Mouse (Mus musculus): ENCODE data around the gene Rfc5. TPM values are rescaled to one million over a fixed set of nuclear protein-coding genes. Genes with fewer than 3 reads are reported as not detected.
"Not testable (repeated sequence)": the region's sequence is repeated elsewhere in the genome, so short reads cannot be mapped to it uniquely, and the experiment has no call there.

The Rfc5 gene
- polyA plus RNA-seq, 1 experiment: 9.1 TPM

GRCm38 (mm10) chr5:117380199-117380598, 8.6 kb downstream of the Rfc5 start:
- no peak for DNase-seq
- WGBS: 56% methylated on average over 4 of the region's 4 CpGs
- TF ChIP-seq CTCF (IDR thresholded peaks at IDR 0.05; ENCODE audit: insufficient read depth, low read length) (no peak), POLR2A (IDR thresholded peaks at IDR 0.05; ENCODE audit: borderline replicate concordance, extremely low read depth, low read depth, low read length) (no peak)
- Histone ChIP-seq H3K4me3 (replicated peaks; ENCODE audit: extremely low read depth, low read depth, low read length) (no peak overlapping the region), H3K4me1 (ENCODE audit: control insufficient read depth, insufficient read depth, low read length) (no peaks in the 10 kb centered on the region)

- not testable (repeated sequence) for H3K4me1 ChIP-seq (ENCODE audit: control insufficient read depth, insufficient read depth, low read length); H3K4me3 ChIP-seq (replicated peaks; ENCODE audit: extremely low read depth, low read depth, low read length); DNase-seq
- 71% methylated on average over 14 of the region's 14 CpGs for WGBS
Observed at GRCm38 (mm10) chr5:117377731-117378130, 11.1 kb downstream of the Rfc5 start.

DNA sequence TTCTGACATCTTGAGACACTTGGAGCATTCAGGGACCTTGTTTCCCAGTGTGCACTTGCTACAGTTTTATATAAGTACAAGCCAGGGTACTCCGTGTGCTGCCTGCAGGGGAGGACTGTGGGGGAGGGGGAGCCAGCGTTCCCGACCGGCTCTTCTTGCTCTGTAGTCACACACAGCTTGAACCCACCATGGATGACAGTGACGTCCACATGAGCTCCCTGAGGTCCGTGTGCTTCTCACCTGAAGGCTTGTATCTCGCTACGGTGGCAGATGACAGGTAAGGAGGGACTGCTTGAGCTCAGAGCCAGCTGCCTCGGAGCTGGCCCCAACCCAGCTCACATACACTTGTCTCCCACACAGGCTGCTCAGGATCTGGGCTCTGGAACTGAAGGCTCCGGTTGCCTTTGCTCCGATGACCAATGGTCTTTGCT, 12.5 kb downstream of the Rfc5 start:
- no peaks in the 10 kb centered on the region; the same call in 1 of the 2 replicates for H3K4me1 ChIP-seq (ENCODE audit: control insufficient read depth, insufficient read depth, low read length)
- 74% methylated on average over 11 of the region's 11 CpGs for whole genome bisulfite sequencing
- no peak for TF ChIP-seq POLR2A (IDR thresholded peaks at IDR 0.05; ENCODE audit: borderline replicate concordance, extremely low read depth, low read depth, low read length)
- H3K4me3 ChIP-seq (replicated peaks; ENCODE audit: extremely low read depth, low read depth, low read length): no peak overlapping the region
- DNase-seq: no peak

DNA sequence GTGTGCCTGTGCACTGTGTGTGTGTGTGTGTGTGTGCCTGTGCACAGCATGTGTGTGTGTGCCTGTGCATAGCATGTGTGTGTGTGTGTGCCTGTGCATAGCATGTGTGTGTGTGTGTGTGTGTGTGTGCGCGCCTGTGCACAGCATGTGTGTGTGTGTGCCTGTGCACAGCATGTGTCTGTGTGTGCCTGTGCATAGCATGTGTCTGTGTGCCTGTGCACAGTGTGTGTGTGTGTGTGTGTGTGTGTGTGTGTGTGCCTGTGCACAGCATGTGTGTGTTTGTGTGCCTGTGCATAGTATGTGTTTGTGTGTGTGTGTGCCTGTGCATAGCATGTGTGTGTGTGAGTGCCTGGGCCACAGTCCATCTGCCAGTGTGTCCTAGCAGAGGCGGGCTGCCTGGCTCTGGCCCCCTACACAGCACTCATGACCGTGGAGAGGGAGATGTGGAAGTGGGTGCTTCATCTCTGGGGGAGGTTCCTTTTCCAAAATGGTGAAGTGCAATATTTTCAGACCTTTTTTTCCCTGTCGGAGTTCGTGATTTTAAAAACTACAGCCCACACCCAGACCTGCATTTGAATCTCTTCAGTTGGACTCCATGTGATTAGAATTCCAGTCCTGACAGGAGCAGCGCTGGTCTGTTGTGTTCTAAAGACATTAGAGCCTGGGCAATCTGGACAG, 14.3 kb downstream of the Rfc5 start:
- DNase-seq: no peak
- WGBS: 82% methylated on average over 7 of the region's 7 CpGs
- Histone ChIP-seq H3K4me3 (replicated peaks; ENCODE audit: extremely low read depth, low read depth, low read length) (no peak overlapping the region), H3K4me1 (ENCODE audit: control insufficient read depth, insufficient read depth, low read length) (no peaks in the 10 kb centered on the region; the same call in 1 of the 2 replicates)
- TF ChIP-seq POLR2A (IDR thresholded peaks at IDR 0.05; ENCODE audit: borderline replicate concordance, extremely low read depth, low read depth, low read length): no peak
- TF ChIP-seq CTCF (IDR thresholded peaks at IDR 0.05; ENCODE audit: insufficient read depth, low read length): no peak

- WGBS: 78% methylated on average over 9 of the region's 9 CpGs
- Histone ChIP-seq H3K4me3 (replicated peaks; ENCODE audit: extremely low read depth, low read depth, low read length) (no peak overlapping the region), H3K4me1 (ENCODE audit: control insufficient read depth, insufficient read depth, low read length) (no peaks in the 10 kb centered on the region; the same call in 1 of the 2 replicates)
- DNase-seq: no peak
- TF ChIP-seq POLR2A (IDR thresholded peaks at IDR 0.05; ENCODE audit: borderline replicate concordance, extremely low read depth, low read depth, low read length) (no peak), CTCF (IDR thresholded peaks at IDR 0.05; ENCODE audit: insufficient read depth, low read length) (no peak)
Observed at GRCm38 (mm10) chr5:117373418-117373817, 15.4 kb downstream of the Rfc5 start.

- H3K4me1 ChIP-seq (ENCODE audit: control insufficient read depth, insufficient read depth, low read length): no peaks in the 10 kb centered on the region; the same call in none of the 2 replicates
- no peak overlapping the region for H3K4me3 ChIP-seq (replicated peaks; ENCODE audit: extremely low read depth, low read depth, low read length)
- TF ChIP-seq POLR2A (IDR thresholded peaks at IDR 0.05; ENCODE audit: borderline replicate concordance, extremely low read depth, low read depth, low read length): no peak
- TF ChIP-seq CTCF (IDR thresholded peaks at IDR 0.05; ENCODE audit: insufficient read depth, low read length): no peak
- 42% methylated on average over 10 of the region's 10 CpGs for WGBS
- no peak for DNase-seq
Observed at GRCm38 (mm10) chr5:117370592-117370991, 18.3 kb downstream of the Rfc5 start.

GRCm38 (mm10) chr5:117367206-117367605, 21.6 kb downstream of the Rfc5 start:
- Histone ChIP-seq H3K4me3 (replicated peaks; ENCODE audit: extremely low read depth, low read depth, low read length) (no peak overlapping the region), H3K4me1 (ENCODE audit: control insufficient read depth, insufficient read depth, low read length) (peaks cover 6% of the 10 kb centered on the region)
- WGBS: 44% methylated on average over 8 of the region's 8 CpGs
- TF ChIP-seq POLR2A (IDR thresholded peaks at IDR 0.05; ENCODE audit: borderline replicate concordance, extremely low read depth, low read depth, low read length) (no peak), CTCF (IDR thresholded peaks at IDR 0.05; ENCODE audit: insufficient read depth, low read length) (no peak)
- DNase-seq: no peak

DNA sequence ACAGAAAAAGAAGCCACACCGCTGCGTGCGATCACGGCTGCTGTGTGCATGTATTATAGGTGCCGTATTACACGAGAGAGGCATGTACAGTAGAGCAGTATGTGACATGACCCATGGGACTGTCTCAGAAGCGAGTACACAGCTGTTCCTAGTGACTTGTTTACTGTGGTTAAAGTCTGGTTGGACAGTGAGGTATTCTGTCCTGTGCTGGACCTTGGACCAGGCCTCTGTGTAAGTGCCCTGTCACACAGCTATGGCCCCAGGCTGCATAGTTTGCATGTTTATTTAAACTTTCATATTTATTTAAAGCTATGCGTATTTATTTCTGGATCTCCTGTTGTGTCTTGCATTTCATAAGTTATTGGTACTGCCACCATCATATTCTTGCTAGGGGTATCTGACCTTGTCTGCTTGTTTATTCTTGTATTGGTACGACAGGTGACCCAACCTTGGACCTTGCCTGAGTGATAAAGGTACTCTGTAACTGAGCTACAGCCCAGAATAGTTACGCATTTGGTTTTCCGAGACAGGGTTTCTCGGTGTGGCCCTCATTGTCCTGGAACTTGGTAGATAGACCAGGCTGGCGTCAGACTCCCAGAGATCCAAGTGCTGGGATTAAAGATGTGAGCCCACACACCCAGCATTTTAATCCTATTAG, 22.8 kb downstream of the Rfc5 start:
- no peak for DNase-seq
- H3K4me1 ChIP-seq (ENCODE audit: control insufficient read depth, insufficient read depth, low read length): peaks cover 9% of the 10 kb centered on the region
- TF ChIP-seq CTCF (IDR thresholded peaks at IDR 0.05; ENCODE audit: insufficient read depth, low read length) (no peak), POLR2A (IDR thresholded peaks at IDR 0.05; ENCODE audit: borderline replicate concordance, extremely low read depth, low read depth, low read length) (no peak)
- WGBS: 88% methylated on average over 13 of the region's 13 CpGs
- H3K4me3 ChIP-seq (replicated peaks; ENCODE audit: extremely low read depth, low read depth, low read length): no peak overlapping the region

- TF ChIP-seq POLR2A (IDR thresholded peaks at IDR 0.05; ENCODE audit: borderline replicate concordance, extremely low read depth, low read depth, low read length) (no peak), CTCF (IDR thresholded peaks at IDR 0.05; ENCODE audit: insufficient read depth, low read length) (no peak)
- no peak overlapping the region for H3K4me3 ChIP-seq (replicated peaks; ENCODE audit: extremely low read depth, low read depth, low read length)
- DNase-seq: no peak
- peaks cover 15% of the 10 kb centered on the region for H3K4me1 ChIP-seq (ENCODE audit: control insufficient read depth, insufficient read depth, low read length)
- WGBS: 64% methylated on average over 3 of the region's 3 CpGs
Observed at GRCm38 (mm10) chr5:117364821-117365220, 24.0 kb downstream of the Rfc5 start.

Measured in lung, adult 2 months (tissue).